Mouse (Mus musculus): ENCODE measurements at regions not wholly inside any gene's neighbourhood (a gene's known extent, or its start where the extent isn't known, plus 50 kb on each side); places are given as distances from the start of the nearest gene placed in this dataset.

DNA sequence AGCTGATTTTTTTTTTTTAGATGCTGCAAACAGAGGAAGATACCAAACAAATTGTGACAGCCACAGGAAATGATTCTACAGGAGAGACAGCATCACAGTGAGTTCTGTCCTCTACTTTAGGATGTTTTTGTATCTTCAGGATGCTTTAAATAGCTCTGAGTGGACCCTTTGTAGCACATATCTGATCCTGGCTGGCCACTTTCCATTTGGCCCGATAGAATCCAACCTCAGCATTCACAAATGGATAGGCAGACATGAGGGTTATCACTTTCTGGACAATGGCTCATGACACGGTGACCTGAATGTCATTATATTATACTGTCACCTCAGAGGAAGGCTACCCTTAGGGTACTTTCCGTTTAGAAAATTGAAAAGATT lies 379.3 kb downstream of the Gm10295 start:
- ATAC-seq (replicated peaks; ENCODE audit: low read depth, poor library complexity, severe bottlenecking) = no peak

DNA sequence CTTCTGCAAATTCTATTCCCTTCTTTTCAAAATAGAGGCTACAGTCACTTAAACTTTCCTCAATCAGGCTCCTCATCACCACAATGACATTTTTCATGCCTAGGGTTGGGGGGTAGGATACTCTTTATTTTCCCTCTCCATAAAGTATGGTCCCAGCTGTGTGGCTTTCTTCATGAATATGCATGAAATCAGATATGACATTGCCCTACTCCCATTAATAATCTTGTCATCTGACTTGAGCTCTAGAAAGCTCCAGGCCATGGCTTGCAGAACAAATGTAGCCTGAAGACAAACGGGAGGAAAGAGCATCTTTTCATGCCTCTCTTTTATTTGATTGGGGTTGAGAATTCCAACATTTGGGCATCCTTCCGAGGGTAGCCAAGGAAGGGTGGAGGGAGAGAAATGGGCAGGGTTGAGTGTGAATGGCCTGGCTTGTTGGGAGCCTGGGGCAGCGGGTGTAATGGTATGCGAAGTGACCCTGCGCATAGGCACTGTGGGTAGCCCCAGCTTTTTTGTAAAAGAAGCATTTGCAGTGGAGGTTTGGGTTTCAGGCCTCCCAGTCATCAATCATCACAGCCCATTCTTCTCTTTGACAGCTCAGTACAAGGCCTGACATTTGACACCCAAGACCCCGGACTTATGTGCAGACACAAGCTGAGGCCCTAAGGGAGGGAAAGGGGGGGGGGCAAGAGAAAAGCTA lies 379.8 kb downstream of the Gm10295 start:
- ATAC-seq (replicated peaks; ENCODE audit: low read depth, poor library complexity, severe bottlenecking) = no peak

DNA sequence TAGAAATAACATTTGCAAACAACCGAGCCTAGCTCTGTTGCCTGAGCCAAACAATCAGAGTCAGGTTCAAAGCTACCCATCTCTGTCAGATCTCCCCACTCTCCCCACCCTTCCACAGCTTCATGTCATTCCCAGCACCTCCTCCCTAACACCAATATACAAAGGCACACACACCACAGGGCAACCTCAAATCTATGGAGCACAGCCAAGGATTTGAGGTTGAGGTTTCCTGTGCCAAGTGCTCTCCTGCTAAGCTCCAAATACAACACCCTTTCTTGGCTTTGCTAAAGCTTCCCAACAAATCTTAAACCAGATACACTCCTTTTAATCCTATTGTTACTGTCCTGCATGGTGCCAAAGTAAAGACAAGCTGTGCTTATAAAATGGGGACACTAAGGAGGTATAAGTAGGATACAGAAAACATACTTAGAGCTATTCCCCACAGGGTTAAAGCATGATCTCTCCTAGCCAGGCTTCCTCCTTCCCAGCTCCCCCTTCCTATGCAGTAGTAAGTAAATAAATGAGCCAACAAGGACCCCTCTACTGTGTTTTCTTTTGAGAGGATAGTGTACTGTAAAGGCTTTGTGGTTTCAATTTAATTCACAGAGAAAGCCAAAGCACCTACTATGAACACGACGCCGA lies 398.8 kb downstream of the Gm10295 start:
- no peak for ATAC-seq (replicated peaks; ENCODE audit: low read depth, poor library complexity, severe bottlenecking)

DNA sequence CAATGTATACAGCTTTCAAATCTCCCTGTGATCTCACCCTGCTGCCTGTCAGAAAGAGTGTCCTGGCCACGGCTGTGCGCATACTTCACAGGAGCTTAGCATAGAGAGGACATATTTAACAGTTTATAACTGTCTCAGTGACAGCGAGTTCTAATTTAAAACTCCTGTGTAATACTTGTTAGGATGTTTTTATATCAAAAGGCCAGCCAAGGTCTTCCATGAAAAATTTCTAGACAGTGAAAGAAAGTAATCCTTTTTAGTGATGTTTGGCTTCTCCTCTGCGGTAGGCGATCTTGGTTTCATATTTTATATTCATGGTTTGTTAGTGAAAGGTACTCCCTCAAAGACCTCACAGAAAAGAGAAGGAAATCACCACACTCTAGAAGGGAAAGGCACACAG lies 403.0 kb downstream of the Gm10295 start:
- no peak for ATAC-seq (replicated peaks; ENCODE audit: low read depth, poor library complexity, severe bottlenecking)

DNA sequence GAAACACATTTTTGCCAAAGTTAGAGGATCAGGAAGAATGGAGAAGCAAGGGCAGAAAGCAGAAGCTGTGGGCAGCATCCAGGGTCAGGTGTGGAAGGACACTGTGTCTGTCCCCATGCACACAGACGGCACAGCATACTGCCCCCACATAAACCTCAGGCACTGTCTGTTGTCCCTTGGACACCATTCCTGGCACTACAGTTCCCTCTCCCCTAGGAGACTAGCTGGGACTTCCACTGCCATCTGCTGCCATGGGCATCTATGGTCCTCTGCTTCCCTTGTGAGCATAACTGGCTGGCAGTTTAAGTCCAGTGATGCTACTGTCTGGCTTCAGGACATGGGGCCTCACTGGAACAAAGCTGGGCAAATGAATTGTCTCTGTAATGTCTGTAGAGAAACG lies 405.0 kb downstream of the Gm10295 start:
- ATAC-seq (replicated peaks; ENCODE audit: low read depth, poor library complexity, severe bottlenecking) = no peak

DNA sequence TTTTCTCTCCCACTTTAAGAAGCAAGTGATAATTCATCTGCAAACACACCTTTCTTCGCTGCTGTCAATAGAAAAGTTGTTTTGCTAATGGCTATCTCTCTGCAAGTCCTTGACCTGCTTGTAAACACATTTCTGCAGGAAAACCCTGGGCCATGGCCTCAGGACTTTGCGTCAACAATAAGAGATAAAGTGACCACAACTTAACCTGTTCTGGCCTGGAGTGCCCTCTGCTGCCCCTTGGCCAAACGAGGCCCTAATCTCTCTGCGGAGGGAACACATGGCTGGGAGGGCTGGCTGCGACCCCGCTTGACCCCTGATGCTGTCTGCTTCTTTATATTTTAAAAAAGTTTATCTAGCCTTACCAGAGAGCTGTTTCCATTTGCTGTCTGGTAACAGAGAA lies 420.4 kb downstream of the Gm10295 start:
- no peak for ATAC-seq (replicated peaks; ENCODE audit: low read depth, poor library complexity, severe bottlenecking)

DNA sequence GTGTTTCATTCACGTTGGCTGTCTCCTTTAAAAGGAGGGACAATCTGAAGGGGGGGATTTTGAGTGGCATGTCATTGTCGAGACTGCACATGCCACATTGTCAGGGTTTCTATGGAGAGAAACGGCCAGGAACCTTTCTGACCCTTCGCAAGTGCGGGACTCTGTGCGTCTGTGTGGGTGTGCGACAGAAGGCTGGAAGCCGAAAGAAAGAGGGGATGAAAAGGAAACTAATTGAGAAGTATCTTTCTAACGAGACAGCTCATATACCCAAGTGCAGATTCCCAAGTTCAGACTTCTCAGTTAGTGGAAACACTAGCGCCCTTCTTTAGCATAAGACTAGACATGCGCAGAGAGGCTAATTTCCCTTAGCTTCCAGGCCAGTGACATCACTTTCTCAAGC lies 421.4 kb downstream of the Gm10295 start:
- ATAC-seq (replicated peaks; ENCODE audit: low read depth, poor library complexity, severe bottlenecking) = no peak

DNA sequence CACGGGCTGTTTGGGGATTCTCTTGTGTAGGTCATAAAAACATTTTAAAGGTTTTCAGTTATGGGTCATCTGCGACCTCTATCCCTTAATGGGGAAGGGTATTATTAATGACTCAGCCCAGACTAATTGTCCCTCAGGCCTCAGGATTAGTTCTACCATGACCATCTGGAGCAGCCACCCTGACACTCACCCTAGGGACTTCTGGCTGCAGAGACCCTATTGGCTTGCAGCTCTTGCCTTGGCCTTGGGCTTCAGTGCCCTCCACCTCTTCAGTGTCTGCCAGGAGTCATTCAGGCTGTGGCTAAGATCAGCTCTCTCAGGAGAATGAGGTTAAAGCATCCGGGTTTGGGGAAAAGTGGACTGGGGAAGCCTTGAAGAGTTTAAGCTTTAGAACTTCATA lies 423.3 kb downstream of the Gm10295 start:
- no peak for ATAC-seq (replicated peaks; ENCODE audit: low read depth, poor library complexity, severe bottlenecking)

DNA sequence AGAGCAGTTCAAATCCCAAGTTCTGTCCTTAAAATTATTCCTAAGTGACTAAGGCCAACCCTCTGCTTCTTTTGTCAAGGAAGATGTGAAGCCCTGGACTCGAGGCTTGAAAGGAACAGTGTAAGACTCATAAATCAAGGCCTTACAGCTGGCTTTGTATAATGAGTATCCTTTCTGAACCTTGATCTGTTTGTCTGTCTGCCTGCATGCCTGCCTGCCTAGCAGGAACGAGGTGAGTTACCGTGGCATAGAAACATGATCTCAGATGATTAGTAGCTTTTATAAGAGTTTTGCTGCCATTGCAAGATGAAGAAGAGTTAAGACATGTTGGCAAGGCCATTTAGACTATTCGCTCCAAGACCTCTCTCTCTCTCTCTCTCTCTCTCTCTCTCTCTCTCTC lies 434.3 kb downstream of the Gm10295 start:
- no peak for ATAC-seq (replicated peaks; ENCODE audit: low read depth, poor library complexity, severe bottlenecking)

DNA sequence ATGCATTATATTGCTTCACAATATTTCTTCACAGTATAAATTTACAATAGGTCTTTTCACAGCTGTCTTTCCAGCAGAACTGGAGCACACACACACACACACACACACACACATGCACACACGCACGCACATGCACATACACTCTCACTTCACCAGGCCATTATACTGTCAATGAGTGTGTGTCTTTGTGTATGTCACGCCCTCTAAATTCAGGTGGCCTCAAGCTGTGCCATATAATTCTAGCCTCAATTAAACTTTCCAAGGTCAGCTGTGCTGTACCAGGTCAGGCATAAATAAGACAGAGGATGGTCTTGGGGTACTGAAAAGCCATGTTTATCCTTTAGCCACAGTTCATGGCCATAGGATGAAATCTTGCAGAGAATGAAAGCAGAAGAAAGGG lies 442.4 kb downstream of the Gm10295 start:
- no peak for ATAC-seq (replicated peaks; ENCODE audit: low read depth, poor library complexity, severe bottlenecking)

DNA sequence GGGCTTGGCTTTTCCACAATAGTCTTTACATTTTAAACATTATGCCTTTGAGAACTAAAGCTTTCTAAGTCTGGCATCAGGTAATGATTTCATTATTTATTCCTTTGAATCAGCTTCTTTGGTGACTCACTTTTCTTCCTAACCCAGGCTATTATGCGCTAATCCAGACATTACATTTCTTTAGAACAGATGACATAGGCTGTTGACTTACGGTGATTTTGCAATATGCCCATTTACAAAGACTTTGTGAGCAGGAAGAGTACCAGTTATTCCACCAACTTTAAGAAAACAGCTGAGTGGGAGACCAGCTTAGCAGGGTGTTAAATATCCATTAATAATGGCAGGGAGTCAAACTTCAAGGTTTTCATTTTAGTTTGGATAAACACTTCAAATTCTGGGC lies 459.6 kb downstream of the Gm10295 start:
- ATAC-seq (replicated peaks; ENCODE audit: low read depth, poor library complexity, severe bottlenecking) = no peak

DNA sequence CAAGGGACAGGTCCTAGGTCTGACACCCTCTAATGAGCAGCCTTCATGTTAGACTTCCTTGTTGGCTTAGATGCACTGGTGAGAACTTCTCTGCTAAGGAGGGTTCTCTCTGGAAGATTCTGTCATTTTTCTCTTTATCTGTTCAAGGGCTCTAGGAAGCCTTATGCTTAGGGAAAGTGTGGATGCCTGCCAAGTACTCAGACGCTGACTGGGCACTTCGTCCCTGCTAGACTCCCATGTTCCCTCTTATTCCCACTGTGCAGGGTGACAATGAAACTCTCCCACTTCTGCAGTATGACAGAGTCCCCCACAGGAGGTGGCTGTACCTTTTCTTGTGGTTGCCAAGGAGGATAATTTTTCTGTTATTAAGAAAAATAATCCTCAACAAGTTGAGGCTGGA lies 470.8 kb downstream of the Gm10295 start:
- no peak for ATAC-seq (replicated peaks; ENCODE audit: low read depth, poor library complexity, severe bottlenecking)

DNA sequence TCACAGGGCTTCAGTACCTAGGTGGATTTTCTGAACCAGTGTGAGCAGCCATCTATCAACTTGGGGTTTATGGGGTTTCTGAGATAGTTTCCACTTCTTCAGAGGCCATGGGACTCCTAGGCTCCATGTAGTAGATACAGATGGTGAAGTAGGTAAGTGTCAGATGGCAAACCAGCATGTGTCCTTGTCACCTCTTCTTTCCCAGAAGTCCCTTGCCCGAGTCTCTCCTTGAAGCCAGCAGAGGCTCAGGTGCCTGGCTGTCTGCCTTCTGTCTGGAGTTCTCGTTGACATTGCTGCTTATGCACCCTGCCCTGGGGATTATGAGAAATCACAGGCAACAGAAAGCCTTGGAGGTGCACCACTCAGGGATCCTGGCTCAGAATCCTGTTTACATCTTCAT lies 476.9 kb downstream of the Gm10295 start:
- ATAC-seq (replicated peaks; ENCODE audit: low read depth, poor library complexity, severe bottlenecking) = no peak

DNA sequence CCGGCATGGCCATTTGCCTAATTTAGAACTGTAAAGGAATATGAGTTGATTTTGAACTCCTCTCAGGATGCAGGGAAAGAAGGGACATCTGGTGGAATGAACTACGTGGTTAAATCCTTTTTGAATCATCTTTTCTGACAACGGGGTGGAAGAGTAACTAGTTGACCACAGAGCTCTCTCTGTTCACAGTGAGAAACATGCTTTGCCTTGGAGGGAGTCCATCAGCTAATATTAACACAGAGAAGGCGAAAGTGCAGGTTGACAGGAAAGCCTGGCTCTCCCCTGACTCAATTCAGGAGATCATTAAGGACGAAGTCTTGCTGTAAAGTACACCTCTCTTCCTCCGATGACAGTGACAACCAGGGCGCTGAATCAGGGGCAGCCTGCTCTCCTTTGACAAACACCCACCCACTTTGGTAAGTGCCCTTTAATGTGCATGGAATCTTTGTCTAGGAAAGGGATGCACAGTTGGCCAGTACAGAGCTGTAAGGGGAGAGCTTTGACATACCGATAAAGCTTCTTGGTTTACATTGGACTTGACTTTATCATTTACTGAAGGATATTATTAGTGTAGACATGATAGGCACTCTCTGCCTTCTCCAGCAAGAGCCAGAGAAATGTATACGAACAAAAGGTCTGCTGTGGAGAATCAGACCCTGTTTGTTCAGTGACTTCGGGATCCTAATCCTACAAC lies 480.3 kb downstream of the Gm10295 start:
- ATAC-seq (replicated peaks; ENCODE audit: low read depth, poor library complexity, severe bottlenecking) = no peak

DNA sequence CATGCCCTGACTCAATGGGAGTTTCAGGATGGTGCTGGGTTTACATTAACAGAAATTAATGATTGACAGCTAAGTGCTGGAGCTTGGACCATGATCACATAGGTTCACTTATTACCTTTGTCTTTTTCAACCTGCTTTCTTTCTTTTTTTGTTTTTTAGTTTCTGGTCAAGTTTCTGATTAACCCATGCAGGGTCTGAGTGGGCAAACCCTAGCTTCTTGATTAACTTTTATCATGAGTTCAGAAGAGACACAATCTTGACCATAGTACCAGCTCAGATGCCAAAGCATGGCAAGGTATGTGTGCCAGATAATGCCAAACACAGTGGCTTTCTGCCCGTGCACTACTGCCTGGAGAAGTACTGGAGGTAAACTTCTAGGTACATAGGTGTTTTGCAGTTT lies 482.2 kb downstream of the Gm10295 start:
- no peak for ATAC-seq (replicated peaks; ENCODE audit: low read depth, poor library complexity, severe bottlenecking)

DNA sequence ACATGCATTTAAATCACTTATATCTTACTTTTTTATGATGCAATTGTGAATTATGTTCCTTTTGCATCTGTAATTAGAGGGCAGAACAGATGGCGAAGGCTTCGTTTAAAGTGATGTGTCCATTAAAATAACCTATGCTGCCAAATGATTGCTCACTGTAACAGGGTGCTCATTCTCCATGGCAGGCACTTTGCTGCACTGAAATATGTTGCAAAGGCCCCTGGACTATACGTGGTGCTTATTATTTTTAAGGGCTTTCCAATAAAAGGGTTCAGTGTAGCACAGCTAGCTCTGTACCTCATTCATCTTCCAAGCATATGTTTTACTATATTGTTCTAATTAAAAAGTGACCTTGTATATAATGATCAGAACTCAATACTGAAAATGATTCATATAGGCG lies 491.3 kb downstream of the Gm10295 start:
- ATAC-seq (replicated peaks; ENCODE audit: low read depth, poor library complexity, severe bottlenecking) = no peak

DNA sequence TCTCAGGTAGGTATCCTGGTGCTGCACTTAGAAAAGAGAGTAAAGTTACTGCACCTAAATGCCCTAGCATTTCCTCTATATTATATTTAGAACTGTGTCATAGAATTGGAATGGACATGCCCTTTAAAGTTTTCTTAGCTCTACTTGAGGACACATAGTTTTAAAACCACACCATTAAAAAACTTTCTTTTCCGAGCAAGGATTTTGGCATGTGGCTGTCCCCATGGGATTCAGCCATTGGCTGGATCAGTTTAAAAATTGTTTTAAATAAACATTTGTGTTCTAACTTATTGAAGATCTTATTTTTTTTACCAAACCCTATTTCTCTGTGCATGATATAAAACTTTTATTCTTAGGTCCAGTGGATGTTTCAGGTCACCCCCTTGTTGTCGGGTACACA lies 484.2 kb upstream of the Nr2f2 start:
- no peak for ATAC-seq (replicated peaks; ENCODE audit: low read depth, poor library complexity, severe bottlenecking)

DNA sequence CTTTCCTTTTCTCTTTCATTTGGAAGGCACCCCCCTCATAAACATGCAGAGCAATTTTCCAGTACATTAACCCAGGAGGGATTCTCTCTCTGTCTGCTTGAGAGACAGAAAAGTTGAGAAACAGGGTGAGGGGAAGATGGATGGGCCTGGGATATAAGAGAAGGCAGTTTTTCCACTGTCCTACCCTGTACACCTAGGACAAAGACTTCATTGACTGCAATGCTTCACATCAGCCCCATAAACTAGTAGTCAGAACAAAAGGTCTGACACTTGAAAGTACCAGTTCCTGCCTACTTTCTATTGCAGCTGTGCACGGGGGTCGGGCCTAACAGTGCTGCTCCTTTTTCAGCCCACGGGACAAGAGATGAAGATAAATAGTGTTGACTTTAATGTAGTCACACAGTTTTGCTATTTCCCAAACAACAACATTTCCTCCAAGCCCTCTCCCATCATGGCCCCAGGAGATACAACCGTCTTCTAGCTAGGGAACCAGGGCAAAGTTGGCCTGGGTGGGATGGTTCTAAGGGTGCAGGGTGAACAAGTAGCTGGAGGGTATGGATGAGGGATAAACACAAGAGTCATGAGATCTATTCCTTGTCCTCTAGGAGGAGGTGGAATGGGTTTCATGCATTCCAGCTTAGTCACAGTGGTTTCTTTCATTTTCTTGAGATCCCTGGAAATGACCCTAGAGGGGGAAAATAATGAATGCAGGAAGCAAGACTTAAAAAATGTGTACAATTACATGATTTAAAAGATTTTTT lies 481.7 kb upstream of the Nr2f2 start:
- ATAC-seq (replicated peaks; ENCODE audit: low read depth, poor library complexity, severe bottlenecking) = no peak

DNA sequence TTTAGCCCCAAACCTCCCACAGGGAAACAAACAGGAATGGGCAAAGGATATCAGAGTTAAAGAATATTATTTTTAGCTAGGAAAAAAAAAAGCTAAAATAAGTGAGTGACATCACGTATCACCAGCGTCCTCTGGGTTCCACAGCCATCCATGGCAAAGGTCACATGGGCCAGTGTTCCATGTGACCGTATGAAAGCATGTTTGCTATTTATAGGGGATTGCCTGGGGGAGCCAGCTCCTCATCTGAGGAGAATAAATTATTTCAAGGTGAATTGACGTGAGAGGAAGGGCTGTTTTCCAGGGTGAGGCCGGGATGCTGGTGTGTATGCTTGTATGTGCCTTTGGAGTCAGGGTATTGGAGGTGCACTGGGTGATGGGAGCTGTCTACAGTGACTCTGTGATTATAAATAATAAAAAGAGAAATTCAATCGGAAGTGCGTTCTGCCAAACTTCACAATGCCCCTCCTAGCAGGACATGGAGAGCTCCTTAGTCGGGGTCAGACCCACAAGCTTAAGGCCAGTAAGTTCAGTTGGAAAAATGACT lies 481.0 kb upstream of the Nr2f2 start:
- ATAC-seq (replicated peaks; ENCODE audit: low read depth, poor library complexity, severe bottlenecking) = no peak

DNA sequence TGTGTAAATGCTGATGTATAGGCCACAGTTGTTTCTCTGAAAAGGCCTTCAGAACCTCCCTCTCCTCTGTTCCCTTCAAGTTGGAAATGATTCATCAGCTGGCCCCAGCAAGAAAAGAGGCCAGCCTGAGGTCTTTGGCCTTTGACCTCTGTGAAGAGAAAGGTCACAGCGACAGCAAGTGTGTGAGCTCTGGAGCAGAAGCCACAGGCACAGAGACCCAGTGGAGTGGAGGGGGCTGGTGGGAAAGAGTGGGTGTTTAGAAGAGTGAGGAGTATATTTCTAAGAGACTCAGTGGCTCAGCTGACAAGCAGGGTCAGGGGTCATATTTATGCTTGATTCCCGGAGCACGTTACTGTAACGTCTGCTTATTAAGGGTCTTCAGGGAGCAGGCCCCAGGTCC lies 479.5 kb upstream of the Nr2f2 start:
- ATAC-seq (replicated peaks; ENCODE audit: low read depth, poor library complexity, severe bottlenecking) = no peak

DNA sequence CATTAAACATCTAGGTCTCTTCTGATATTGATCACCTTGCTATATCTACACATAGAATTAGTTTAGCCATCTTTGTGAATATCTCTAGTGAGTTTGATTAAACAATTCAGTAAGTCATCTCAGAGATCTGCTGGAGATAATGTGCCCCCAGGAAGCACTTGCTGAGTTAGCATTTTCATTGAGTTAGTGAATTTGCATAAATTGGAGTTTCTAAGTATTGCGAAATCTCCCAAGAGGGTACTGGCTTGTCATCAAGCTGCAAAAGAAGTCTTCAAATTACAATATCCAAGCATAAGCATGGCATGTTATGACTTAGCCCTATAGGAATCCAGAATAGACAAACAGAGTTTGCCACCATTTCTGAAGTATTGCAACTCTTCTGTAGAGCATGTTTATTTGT lies 473.6 kb upstream of the Nr2f2 start:
- ATAC-seq (replicated peaks; ENCODE audit: low read depth, poor library complexity, severe bottlenecking) = no peak

All from common myeloid progenitor, adult 5-6 weeks (primary cell).